9 mouse cellular contexts compared by ENCODE assay signal in genomic region chr2:158610488-158611325, GRCm38 (mm10). TPM values are rescaled to one million over a fixed set of nuclear protein-coding genes. Genes with fewer than 3 reads are reported as not detected.
A peak's percentile ranks its signal among the peaks of the same experiment; 100 is the strongest.
DNase-seq lines count a peak whose midpoint lies in the region.
"Had no signal": no experiment of that assay in that cellular context is flagged by ENCODE, and none has a peak within 500 bp of the region (broad histone marks: within the 10 kb centered on the region; RNA-seq: fewer than 3 reads in every experiment).

Slc32a1 (plus strand) TSS chr2:158610767.

- 1% methylated on average over 77 of the region's 77 CpGs for WGBS in limb, embryonic 10.5 days

- no peaks in the 10 kb centered on the region for H3K9me3 ChIP-seq in limb, embryonic 10.5 days (replicated peaks)

- peak; percentile 34 to 52 for DNase-seq in kidney, postnatal 4 days
- DNase-seq in kidney, postnatal 25 days, result no peak
- DNase-seq in cerebellum, postnatal 14 days, result peak; percentile 38
- DNase-seq in frontal cortex, postnatal 14 days (ENCODE audit: low spot score in 2 of 2), result peak; percentile 38 to 46
- peak; percentile 60 for DNase-seq in limb, embryonic 10.5 days (ENCODE audit: low spot score)
- peak; percentile 20 for DNase-seq in right cerebral cortex, postnatal 25 days
- no peak for DNase-seq in spleen, postnatal 10 days (ENCODE audit: low spot score in 2 of 2)
- no peak for DNase-seq in adrenal gland, adult 2 months

- H3K4me3 ChIP-seq in limb, embryonic 10.5 days, result peak within 1 kb of the TSS; percentile 37
- H3K4me3 ChIP-seq: myocyte had no signal

- peaks cover 100% of the 10 kb centered on the region for H3K27me3 ChIP-seq in limb, embryonic 10.5 days (ENCODE audit: low read depth, poor library complexity, severe bottlenecking)

- H3K36me3 ChIP-seq in limb, embryonic 10.5 days, result no peaks in the 10 kb centered on the region

- H3K4me1 ChIP-seq in limb, embryonic 10.5 days, result peaks cover 41% of the 10 kb centered on the region

- no peak within 1 kb of the TSS for H3K27ac ChIP-seq in limb, embryonic 10.5 days

RNA-seq across cellular contexts. Expression of gene Slc32a1, which starts in this region (rescaled TPM):
- polyA plus RNA-seq in limb, embryonic 10.5 days (2016; fragmentation: Nextera tagmentation; extraction: Ambion mirVana), result not detected in 2 replicates
- not detected for total RNA-seq in adrenal gland, adult 2 months (2021)
- polyA plus RNA-seq in adrenal gland, adult 2 months (2012; rRNA removed), result not detected in 2 replicates
- polyA plus RNA-seq: myocyte had no signal

Comparison
In these comparisons a context has a peak if more than half of its experiments do, and no peak if none do; other contexts are left out.
1. DNase-seq: peak in kidney, postnatal 4 days (2 of 2), cerebellum, postnatal 14 days (2 of 2), frontal cortex, postnatal 14 days (2 of 2) and right cerebral cortex, postnatal 25 days (single experiment); none in kidney, postnatal 25 days (0 of 2), spleen, postnatal 10 days (0 of 2) and adrenal gland, adult 2 months (single experiment).
2. Peak in DNase-seq and H3K4me3 ChIP-seq in limb, embryonic 10.5 days; RNA of the gene not detected or under 1 TPM.